Mouse (Mus musculus): ENCODE data around the gene E2f7.

E2f7 gene

DNA sequence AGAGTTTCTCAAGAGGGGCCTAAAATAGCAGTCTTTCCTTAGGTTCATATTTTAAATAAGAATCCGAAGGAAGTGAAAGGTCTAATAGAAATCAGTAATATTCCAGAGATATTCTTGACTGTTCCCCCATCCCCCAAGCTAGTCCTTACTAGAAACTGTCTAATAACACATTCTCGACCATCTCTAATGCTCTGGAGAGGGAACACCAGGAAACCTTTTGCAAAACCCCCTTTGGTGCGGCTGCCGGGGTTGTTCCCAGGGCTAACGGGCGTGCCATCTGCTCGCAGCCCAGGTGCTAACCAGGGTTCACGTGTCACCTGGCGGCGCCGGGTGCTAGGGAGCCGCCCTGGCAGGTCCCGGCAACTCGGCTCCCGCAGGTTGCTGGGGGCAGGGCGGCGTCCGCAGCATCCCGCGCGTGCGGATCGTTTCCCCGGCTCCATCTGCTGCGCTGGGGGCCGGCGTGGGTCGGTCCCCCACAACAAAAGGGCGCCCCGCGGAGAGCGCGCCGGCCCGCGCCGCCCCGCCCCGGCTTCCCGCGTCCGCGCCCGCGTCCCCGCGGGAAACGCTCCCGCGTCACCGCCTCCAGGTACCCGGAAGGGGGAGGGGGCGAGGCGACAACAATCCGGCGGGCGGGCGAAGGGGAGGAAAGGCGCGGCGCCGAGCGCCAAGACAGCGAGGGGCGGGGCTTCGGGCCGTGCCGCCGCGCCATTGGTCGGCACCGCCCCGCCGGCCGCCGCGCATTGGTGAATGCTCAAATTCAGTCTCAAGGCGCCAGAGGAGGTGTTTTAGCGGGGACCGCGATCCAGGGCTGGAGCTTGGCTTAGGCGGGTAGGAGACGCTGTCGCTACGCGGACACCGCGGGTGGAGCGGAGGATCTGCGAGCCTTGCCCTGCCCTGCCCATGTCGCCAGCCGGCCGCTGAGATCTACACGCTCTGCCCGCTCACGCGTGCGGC lies at the start of gene E2f7:
Gene E2f7 (plus strand): TSS at position 754 of the 954 bp plus-strand sequence.
- under 1% methylated on average over 91 of the region's 98 CpGs for WGBS

DNA sequence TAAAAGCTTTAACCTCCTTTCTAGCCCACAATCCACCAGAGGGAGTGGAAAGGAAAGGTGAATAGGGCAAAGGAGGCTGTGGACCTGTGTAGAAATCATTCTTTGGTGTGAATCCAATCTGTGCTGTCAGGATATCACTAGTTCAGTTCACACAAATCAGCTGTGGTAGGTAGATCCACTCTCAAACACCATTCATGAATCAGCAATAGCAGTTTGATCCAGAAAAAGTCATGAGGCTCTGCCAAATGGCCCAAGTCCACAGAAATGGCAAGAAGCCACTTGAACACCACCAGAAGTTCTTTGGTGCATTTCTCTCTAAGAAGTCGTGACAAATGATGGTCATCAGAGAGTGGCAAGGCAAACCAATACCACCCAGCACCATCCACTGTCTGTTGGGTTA lies 44.0 kb upstream of the E2f7 start:
- 66% methylated on average over 1 of the region's 1 CpGs for WGBS

DNA sequence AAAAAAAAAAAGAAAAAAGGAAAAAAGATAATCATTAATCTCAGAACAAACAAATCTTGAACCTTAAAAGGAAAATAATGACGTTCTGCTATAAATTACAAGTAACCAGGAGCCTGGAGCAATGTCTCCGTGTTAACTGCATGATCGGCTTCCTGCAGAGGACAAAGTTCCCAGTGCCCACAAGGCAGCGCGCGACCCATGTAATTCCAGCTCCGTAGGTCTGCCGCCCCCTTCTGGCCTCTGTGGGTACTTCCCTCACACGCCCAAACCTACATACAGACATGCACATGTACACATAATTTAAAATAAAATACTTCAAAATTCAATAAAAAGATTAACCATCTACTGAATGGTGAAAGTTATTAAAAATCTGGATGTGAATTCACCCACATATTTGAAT lies 39.6 kb upstream of the E2f7 start:
- 65% methylated on average over 9 of the region's 9 CpGs for WGBS

DNA sequence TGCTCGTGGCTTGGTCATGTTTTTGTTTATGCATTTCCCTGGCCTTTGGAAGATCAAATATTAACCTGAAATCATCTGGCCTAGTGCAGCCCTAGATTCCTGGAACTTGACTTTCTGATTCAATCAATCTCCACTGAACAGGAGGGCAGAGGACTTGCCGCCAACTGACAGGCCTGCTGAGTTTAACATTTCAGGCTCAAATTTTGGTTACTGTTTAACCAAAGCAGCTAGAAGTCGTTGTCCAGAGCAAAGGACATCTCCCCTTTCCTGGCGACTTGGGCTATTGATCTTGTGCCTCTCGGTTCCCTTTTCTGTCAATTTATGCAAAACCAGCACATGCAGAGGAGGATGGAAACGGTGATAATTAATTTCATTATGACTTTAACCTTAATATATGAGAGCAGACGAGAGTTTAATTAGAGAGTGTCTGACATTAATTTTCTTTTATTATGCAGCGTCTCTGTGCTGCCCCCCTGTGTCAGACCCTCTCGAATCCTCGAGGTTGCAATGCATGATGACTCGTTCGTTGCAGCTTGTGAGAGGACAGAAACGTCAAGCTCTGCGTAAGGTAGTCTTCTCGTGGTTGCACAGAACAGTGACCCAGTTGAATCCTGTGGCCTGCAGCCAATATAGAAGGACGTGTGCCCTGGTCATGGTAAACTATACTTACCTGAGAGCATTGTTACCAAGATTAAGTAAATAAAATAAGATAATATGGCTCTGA lies 37.7 kb upstream of the E2f7 start:
- WGBS = 57% methylated on average over 16 of the region's 16 CpGs

DNA sequence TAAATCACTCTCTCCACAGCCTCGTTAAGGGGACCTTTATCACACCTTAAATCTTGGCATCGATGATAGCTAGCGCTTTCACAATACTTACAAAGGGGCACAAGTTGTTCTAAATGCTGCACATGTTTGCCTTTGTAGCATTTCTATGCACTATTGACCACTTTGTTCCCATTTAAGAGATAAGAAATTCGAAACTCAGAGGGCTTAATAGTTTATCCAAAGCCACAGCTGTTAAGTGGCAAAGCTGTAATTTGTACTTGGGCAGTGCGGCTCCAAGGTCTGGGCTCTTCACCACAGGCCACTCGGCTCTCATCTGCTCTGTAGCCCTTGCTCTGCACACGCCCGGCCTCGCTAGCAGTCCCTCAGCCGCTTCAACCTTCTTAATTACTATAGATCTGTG lies 28.4 kb upstream of the E2f7 start:
- WGBS = 63% methylated on average over 10 of the region's 10 CpGs

DNA sequence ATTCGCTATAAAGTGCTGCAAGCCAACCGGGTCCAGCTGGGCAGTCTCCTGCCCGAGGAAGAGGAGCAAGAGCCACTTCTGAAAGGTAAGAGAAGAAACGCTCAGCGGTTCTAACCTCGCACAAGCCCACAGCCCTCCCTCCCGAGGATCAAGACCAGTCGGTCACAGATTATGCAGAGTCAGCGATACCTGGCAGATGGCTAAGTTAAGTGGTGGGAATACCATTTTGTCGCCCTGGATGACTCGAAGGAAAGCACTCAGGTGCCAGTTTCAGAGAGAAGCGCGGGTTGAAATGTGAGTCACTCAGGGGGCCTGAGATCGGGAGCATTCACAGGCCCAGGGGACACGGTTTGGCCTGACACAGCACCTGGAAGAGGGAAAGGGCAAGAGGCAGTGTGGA lies 18.8 kb upstream of the E2f7 start:
- WGBS = 85% methylated on average over 15 of the region's 15 CpGs

DNA sequence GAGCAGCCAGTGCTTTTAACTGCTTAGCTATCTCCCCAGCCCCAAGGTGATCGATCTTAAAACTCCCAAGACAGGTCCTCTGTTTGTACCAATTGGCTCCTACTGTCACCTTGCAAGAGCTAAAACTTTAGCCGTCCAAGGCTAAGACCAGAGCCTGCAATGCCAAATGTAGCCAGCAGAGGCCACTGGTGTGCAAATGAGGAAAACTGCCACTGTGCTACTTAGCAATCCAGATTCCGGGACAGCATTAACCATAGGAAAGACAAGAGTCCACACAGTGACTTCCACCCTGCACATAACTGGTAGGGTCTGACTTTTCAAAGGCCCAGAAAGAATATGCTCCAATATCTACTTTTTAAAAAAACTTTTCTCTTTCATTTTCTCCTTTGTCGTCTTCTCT lies 17.4 kb upstream of the E2f7 start:
- 58% methylated on average over 4 of the region's 4 CpGs for WGBS

DNA sequence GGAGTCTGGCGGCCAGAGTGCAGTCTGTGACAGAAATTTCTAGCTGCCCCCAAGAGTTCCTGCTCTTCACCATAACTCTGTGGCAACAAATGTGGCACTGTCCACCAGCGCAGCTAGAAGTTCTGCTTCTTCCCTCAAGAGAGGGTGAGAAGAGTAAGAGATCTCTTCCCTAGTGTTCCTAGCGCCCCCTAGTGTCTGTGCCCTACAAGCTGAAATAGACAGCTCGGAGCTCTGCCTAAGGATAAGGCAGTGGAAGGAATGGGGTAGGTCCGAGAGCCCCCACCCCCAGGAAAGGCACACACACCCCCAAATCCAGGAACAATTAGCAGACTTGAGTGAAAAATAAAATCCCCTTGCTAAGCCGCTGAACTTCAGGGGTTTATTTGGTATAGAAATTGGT lies 11.9 kb upstream of the E2f7 start:
- 19% methylated on average over 6 of the region's 6 CpGs for WGBS

DNA sequence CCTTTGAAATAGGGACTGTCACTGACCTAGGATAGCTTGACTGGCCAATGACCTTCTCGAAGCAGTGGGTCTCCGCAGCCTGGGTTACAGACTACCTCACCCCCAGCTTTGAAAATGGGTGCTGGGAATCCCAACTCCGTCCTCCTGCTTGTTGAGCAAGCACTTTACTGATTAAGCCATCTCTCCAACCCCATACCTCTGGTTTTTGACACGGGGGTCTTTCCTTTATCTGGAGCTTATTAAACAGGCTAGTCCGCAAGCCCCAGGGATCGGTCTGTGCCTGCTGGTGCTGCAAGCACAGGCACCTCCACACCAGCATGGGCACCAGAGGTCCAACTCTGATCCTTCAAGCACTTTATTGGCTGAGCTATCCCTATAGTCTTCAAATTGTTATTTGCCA lies 1.5 kb upstream of the E2f7 start:
- WGBS = 89% methylated on average over 6 of the region's 6 CpGs

DNA sequence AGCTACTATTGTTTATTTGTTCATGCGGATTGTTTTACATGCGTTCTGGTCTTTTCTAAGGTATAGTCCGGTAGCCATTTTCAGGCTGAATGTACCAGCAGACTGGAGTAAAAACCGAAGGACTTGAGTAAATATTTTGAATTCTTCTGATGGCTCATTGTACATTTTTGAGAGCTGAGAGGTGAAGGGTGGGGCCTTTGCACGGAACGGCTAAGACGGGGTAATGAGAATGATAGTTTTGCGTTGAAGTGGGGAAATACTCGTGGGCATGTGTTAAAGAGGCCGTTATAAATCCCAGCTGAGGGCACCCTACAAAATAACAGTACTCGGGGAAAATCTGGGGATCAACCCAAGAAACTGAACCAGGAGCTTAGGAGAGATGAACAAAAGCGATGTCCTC lies 1.1 kb upstream of the E2f7 start:
- 56% methylated on average over 12 of the region's 12 CpGs for WGBS

DNA sequence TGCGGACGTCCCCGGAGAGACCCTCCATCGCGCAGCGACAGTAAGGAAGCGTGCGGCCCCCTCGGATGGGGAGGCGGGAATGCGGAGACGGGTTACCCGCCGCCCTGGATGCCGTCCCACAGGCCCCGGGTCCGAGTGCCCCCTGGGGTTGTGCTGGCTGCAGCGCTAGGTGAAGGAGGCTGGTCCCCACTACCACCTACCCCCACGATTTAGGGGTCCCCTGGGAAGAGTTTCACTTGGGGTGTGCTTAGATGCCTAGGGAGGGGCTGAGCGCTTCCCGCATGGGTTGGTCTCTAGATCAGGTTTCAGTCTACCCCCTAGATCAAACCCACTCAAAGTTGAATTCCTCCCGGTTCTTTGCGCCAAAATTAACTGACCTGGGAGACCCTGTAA lies 397 bp downstream of the E2f7 start:
- under 1% methylated on average over 23 of the region's 23 CpGs for WGBS

DNA sequence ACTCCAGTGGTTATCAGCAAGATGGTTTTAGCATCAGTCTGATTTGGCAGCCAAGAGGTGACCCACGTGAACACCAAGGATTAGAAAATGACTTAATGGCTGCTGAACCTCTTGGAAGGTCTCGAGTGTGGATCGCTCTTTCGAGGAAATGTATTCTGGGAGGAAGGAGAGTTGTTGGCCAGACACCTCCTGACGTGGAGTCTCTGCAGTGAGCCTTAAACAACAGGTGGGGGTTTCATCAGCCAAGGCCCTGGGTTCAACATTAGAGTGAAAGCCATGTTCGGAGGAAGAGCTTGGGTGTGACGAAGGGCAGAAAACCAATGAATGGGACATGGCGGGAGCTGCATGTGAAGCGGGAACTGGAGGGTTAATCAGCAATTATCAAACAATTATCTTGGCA lies 3.8 kb downstream of the E2f7 start:
- WGBS = 95% methylated on average over 9 of the region's 9 CpGs

DNA sequence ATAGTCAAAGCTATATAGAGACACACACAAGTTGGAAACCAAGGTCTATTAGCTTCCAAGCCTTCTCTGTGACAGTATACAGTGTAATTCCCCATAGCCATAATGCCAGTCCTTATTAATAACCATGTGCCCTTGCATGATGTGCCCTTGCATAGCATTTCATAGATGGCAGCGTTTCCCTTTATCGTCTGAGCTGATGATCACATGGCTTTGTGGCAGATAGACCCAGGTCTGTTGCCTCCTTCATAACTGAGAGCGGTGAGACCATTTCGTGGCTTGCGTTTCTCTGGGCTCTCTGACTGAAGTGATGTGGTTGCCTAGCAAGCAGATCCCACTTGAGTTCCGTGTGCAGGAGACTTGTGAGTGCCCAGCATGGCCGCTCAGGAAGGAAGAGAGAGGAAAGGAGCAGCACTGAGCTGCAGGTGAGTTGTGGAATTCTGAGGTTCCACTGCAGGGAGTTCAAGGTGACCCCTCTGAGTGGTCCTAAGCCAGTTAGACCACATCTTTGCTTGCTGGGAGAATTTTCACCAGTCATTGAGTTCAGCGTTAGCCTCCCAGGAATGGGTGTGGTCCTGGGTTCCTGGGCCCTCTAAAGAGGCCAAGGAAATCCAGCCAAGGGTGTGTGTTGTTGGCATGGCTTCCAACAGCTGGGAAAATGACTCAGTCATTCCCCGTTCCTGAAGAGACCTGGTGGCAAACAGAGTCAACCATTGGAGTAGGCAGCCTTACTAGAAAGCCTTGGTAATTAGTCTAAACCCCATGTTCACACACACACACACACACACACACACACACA lies 4.5 kb downstream of the E2f7 start:
- 91% methylated on average over 9 of the region's 9 CpGs for WGBS

DNA sequence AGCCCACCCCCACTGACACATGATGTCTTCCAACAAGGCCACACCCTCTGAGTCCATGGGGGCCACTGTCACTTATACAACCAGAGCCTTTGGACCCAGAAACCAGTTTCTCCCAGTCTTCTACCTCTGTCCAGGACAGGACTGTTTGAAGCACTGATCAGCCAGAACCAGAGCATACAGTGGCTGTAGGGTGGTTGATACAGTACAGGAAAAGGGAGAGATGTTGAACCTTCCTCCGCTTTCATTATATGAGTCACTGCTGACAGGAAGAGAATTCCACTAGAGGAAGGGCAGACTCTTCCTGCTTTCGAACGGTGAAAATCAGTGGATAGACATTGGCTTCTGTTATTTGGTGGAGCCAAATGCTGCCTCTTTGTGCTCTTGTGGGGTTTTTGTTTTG lies 7.6 kb downstream of the E2f7 start:
- 70% methylated on average over 3 of the region's 3 CpGs for WGBS

DNA sequence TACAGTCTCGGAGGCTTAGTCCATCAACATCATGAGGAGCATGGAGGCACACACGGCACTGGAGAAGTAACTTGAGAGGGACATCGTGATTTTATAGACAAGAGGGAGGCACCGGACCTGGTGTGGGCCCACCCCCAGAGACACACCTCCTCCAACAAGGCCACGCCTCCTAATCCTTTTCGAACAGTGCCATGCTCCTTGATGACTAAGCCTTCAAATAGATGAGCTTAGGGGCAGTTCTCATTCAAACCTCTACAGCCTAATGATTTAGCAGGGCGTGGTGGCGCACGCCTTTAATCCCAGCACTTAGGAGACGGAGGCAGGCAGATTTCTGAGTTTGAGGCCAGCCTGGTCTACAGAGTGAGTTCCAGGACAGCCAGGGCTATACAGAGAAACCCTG lies 10.3 kb downstream of the E2f7 start:
- WGBS = over 99% methylated on average over 10 of the region's 10 CpGs

DNA sequence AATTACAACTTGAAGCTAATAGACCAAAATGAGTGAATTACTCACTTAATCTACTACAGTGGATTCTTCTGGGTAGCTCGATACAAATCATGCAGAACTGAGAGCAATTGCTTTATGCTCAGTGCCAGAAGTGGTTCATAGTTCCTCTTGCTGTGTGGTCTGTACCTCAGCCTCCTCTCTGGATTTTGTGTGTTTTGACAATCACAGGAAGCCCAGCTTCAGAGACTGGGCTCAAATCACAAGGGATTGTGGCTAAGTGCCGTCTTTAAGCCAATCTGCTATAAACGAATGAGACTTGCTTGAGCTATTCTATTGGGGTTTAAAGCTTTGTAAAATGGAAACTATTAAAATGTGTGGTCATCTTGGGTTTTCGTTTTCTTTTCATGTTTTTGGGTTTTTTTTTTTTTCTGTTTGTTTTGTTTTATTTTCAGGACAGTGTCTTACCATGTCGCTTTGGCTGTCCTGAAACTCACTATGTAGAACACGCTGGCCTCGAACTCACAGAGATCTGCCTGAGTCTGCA lies 11.1 kb downstream of the E2f7 start:
- WGBS = 87% methylated on average over 7 of the region's 7 CpGs

DNA sequence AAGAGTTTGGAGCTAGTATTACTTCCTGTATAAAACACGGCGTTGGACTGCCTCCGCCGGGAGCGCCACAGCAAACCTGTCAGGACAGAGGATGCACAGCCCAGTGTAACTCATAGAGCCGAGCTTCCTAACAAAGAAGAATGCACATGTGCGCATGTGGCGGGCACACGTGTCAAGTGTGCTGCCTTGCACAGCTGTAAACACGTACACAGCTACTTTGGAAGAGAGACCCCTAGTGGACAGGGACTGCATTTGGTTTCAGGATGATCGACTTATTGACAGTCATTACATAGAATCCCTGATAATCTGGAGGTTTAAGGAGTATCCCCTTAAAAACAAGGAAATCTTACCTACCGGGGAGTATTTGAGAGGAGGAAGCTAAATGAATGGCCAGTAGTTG lies 15.3 kb downstream of the E2f7 start:
- WGBS = 60% methylated on average over 10 of the region's 12 CpGs

DNA sequence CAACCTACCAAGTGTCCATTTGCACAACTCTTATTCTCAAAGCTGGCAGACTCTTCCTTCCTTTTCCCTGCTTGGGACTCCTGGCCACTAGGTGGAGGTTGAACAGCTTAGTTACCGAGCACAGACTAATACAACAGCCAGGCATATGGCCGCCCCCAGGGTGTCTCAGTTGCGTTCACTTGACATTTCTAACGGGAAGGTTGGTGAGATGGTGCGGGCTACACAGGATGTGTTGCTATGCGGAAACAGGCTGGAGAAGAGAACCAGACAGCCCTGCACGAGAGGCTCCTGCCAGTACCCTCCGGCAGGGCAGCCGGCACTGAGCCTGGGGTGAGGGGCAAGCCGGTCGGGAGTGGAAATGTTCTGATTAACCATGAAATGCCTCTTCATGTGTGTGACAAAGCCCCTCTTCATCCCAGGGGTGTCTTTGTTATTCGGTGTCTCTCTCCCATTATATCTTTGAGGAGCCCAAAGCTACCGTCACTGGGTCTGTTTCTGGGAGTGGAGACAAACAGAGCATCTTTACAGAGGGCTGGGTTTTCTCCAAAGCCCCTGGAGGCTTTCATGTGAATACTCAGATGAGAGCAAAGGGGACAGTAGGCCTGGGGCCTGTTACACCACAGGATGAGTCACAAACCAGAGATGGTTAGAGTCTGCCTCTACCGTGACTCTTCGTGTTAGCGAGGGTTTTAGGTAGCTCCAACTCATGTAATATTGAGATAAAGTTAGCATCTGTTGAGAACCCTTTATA lies 17.1 kb downstream of the E2f7 start:
- WGBS = 84% methylated on average over 16 of the region's 16 CpGs

DNA sequence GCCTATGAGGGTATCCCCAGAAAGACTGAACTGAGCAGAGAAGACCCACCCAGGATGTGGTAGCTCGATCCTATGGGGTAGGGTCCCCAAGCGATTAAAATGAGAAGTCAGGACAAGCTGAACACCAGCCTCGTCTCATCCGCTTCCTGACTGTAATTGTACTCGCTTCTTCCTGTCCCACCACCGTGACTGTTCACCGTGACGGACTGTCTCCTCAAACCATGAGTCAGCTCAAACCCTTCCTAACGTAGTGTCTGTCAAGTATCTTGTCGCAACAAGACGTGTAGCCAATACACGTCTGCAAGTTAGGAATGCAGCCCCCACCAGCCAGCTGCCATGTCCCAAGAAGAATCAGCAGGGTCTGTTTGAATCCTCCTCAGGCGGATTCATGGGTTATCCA lies 18.2 kb downstream of the E2f7 start:
- 96% methylated on average over 13 of the region's 13 CpGs for WGBS

DNA sequence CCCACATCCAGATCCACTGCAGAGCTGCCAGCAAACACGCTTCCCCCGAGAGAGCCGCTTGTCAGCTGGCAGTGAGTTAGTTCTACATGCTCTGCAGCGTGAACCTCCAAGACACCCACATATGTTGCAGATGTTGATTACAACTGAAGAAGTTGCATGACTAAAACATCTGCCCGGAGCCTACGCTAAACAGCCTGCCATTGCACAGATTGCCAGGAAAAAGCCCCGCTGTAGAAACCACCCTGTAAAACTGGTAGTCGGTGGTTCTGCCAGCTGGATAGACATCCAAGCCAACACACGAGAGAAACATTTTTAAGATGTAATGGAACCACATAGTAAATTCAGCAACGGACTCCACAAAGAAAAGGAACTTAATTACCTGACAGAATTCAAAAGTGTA lies 24.3 kb downstream of the E2f7 start:
- 39% methylated on average over 10 of the region's 10 CpGs for WGBS

DNA sequence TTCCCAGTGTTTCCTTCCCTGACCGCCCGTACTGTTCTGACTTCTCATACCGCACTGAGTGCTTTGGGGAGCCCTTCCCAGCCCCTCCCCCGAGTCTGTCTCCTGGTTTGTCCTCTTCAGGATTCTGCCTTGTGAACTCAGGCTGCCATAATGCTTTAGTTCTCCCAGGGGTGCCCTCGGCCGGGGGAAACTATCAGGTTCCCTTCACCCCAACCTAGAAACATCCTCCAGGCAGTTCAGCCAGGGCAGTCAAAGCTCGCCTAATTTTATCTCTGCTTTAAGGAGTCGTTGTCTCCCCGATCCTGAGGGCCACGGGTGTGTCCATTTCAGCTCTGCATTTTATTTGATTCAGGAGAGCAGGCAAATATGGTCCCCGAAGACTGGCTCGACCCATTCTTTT lies 28.0 kb downstream of the E2f7 start:
- WGBS = 82% methylated on average over 12 of the region's 12 CpGs
